Mouse (Mus musculus) neutrophil, adult 5-6 weeks (primary cell): ENCODE data around the gene Il10. TPM values are rescaled to one million over a fixed set of nuclear protein-coding genes. Genes with fewer than 3 reads are reported as not detected.
"Not testable (repeated sequence)": the region's sequence is repeated elsewhere in the genome, so short reads cannot be mapped to it uniquely, and the experiment has no call there.

ENCODE experiments used
- ATAC-seq: fragments of 151-379, 151-347 bp; 2 replicates; pipeline ENCODE4 v1.8.0; 2017; ENCODE audit warnings: mild to moderate bottlenecking, moderate TSS enrichment; ENCODE audit not compliant: insufficient number of reproducible peaks, poor library complexity, low FRiP score, severe bottlenecking; ENCODE audit errors: extremely low read depth
- total RNA-seq: library from RNA; stranded (forward); fragments of 200-1000 nt; gene quantifications from 2 replicates; pipeline ENCODE4 v1.2.3, GENCODE M21; 2017

The Il10 gene
- total RNA-seq, 1 experiment from 2014 or later: not detected

GRCm38 (mm10) chr1:131013926-131014325 lies 5.7 kb upstream of the Il10 start:
- no peak for ATAC-seq

- ATAC-seq: no peak
These were observed 4.4 kb upstream of the Il10 start for GRCm38 (mm10) chr1:131015281-131015680.

GRCm38 (mm10) chr1:131015879-131016278 lies 3.8 kb upstream of the Il10 start:
- ATAC-seq: no peak

GRCm38 (mm10) chr1:131020425-131021310 lies 1.0 kb downstream of the Il10 start:
- ATAC-seq: no peak

- no peak for ATAC-seq
These were observed 1.8 kb downstream of the Il10 start for GRCm38 (mm10) chr1:131021438-131021837.

GRCm38 (mm10) chr1:131021900-131022590 lies 2.4 kb downstream of the Il10 start:
- ATAC-seq: no peak

GRCm38 (mm10) chr1:131022591-131023249 lies 3.1 kb downstream of the Il10 start:
- ATAC-seq: no peak

- not testable (repeated sequence) for ATAC-seq
These were observed 3.7 kb downstream of the Il10 start for GRCm38 (mm10) chr1:131023250-131023858.

GRCm38 (mm10) chr1:131024900-131025842 lies 5.5 kb downstream of the Il10 start:
- ATAC-seq: no peak

GRCm38 (mm10) chr1:131025843-131026190 lies 6.2 kb downstream of the Il10 start:
- no peak for ATAC-seq

GRCm38 (mm10) chr1:131029215-131029614 lies 9.6 kb downstream of the Il10 start:
- no peak for ATAC-seq

- no peak for ATAC-seq
These were observed 10.6 kb downstream of the Il10 start for GRCm38 (mm10) chr1:131030261-131030660.

GRCm38 (mm10) chr1:131031267-131031666 lies 11.6 kb downstream of the Il10 start:
- ATAC-seq: no peak

GRCm38 (mm10) chr1:131038001-131038400 lies 18.4 kb downstream of the Il10 start:
- ATAC-seq: peak; percentile 87

GRCm38 (mm10) chr1:131038415-131039017 lies 18.9 kb downstream of the Il10 start:
- no peak for ATAC-seq

GRCm38 (mm10) chr1:131039479-131039878 lies 19.8 kb downstream of the Il10 start:
- ATAC-seq: no peak

- no peak for ATAC-seq
These were observed 22.6 kb downstream of the Il10 start for GRCm38 (mm10) chr1:131042263-131042662.

GRCm38 (mm10) chr1:131042721-131043120 lies 23.1 kb downstream of the Il10 start:
- ATAC-seq: no peak
